Mouse (Mus musculus) forebrain, embryonic 16.5 days (tissue): Measurements from ENCODE around the gene Lnpk. TPM values are rescaled to one million over a fixed set of nuclear protein-coding genes. Genes with fewer than 3 reads are reported as not detected.

Experiments used
- polyA plus RNA-seq: library from polyadenylated mRNA; unstranded; fragments of >200 nt; fragmentation: Nextera tagmentation; extraction: Ambion mirVana; gene quantifications from 2 replicates; pipeline ENCODE4 v1.2.1, GENCODE M21; 2015

Gene Lnpk
- polyA plus RNA-seq, 1 experiment from 2014 or later = 50.1 TPM

Other genes starting within 250 kb of the Lnpk start
- gene Evx2, start 80.1 kb upstream of the Lnpk start, polyA plus RNA-seq = 0.07 TPM in 1 of 2 replicates, not detected in the other
- gene Hoxd13, start 88.9 kb upstream of the Lnpk start, polyA plus RNA-seq = 0.10 TPM in 1 of 2 replicates, not detected in the other
- not detected in 2 replicates for gene Hoxd12, start 95.6 kb upstream of the Lnpk start, polyA plus RNA-seq
- not detected in 2 replicates for gene Hoxd11, start 100.1 kb upstream of the Lnpk start, polyA plus RNA-seq
- not detected in 2 replicates for gene Hoxd10, start 112.5 kb upstream of the Lnpk start, polyA plus RNA-seq
- gene Hoxd9, start 118.3 kb upstream of the Lnpk start, polyA plus RNA-seq = not detected in 2 replicates
- not detected in 2 replicates for gene Hoxd8, start 125.2 kb upstream of the Lnpk start, polyA plus RNA-seq
- not detected in 2 replicates for gene Hoxd3, start 132.5 kb upstream of the Lnpk start, polyA plus RNA-seq
- not detected in 2 replicates for gene Hoxd4, start 132.5 kb upstream of the Lnpk start, polyA plus RNA-seq
- gene Gm28230, start 147.3 kb upstream of the Lnpk start, polyA plus RNA-seq = not detected in 2 replicates
- not detected in 2 replicates for gene Hoxd1, start 183.5 kb upstream of the Lnpk start, polyA plus RNA-seq
- 125 and 135 TPM in 2 replicates for gene Mtx2, start 246.4 kb upstream of the Lnpk start, polyA plus RNA-seq